Mouse (Mus musculus): ENCODE data around the gene Selenof.
"Not testable (repeated sequence)": the region's sequence is repeated elsewhere in the genome, so short reads cannot be mapped to it uniquely, and the experiment has no call there.

The Selenof gene

GRCm38 (mm10) chr3:144603558-144603957, 33.5 kb downstream of the Selenof start:
- no peak for DNase-seq

GRCm38 (mm10) chr3:144604205-144604604, 34.1 kb downstream of the Selenof start:
- no peak for DNase-seq

DNA sequence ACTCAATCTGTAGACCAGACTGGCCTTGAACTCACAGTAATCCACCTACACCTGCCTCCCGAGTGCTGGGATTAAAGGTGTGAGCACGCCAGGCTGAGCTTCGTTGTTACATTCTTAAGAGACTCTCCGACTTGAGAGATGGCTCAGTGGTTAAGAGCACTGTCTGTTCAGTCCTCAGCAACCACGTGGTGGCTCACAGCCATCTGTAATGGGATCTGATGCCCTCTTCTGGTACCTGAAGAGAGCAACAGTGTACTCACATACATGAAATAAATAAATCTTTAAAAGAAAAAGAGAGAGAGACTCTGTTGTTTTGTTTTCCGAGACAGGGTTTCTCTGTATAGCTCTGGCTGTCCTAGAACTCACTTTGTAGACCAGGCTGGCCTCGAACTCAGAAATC, 35.7 kb downstream of the Selenof start:
- not testable (repeated sequence) for DNase-seq

DNA sequence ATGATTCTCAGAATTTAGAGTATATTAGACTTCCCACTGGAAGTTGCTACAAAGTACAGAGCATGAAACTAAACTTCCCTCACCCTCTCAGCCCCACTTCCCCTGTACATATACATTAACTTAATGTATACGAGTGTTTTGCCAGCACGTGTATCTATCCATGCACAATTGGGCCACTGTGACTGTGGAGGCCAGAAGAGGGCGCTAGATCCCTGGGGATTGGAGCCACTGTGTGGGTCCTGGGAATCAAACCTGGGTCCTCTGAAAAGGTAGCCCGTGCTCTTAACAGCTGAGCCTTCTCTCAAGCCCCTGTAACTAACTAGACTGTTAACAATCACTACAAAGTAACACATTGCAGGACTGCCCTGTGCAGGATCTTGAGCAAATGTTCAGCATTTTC, 36.3 kb downstream of the Selenof start:
- DNase-seq: no peak

DNA sequence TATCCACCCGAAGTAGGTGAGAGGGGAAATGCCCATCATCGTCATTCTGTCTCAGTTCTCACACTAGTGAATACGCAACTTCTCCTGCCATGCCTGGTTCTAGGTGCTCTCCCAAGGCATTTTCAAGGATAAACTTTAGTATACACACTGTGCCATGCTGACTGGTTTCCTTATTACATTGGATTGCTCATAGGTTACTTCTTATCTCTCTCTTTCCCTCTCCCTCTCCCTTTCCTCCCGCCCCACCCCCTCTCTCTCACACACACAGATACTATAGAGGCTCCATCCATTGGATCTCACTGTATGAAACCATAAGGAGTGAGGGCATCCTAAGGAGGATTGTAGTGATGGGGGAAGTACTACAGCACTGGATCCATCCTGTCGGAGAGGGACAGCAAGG, 38.0 kb downstream of the Selenof start:
- DNase-seq: no peak

DNA sequence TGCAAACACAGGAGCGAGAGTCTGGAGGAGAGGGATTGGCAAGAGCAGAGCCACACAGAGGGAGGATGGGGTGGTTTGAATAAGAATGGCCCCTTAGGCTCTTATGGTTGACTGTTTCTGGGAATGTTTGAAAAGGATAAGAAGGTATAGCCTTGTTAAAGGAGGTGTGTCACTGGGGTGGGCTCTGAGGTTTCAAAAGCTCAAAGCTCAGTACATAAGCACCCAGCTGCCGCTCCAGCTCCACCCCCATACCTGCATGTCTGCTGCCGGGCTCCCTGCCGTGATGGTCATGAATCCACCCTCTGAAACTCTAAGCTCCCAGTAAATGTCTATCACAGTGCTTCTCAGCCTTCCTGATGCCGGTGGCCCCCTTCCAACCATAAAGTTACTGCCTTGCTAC, 40.7 kb downstream of the Selenof start:
- no peak for DNase-seq

DNA sequence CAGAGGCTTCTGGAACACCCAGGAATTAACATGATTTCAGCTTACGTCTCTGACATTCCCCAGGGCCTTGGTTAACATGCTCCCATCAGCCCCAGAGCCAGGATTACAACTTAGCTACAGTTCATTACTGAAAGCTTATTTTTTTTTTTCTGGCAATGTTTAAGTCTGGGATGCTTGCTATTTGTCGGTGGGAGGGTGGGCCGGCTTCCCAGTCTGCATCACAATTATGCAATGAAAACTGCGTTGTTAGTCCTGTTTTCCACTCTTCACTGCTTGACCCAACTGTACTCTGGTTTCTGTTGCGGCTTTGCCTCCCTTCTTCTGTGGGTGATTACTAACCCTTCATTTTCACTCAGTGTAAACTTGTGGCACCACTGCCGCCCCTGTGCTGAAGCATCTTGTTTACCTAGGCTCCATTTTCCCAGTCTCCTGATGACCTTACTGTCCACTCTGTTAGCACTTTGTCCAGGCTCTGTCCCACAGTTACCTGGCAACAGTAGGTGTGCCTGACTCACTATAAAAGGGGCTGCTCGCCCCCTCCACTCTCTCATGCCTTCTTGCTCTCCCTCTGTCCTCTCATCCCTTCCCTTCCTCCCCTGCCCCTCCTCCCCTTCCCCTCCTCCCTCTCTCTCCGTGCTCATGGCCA, 41.6 kb downstream of the Selenof start:
- DNase-seq: no peak

DNA sequence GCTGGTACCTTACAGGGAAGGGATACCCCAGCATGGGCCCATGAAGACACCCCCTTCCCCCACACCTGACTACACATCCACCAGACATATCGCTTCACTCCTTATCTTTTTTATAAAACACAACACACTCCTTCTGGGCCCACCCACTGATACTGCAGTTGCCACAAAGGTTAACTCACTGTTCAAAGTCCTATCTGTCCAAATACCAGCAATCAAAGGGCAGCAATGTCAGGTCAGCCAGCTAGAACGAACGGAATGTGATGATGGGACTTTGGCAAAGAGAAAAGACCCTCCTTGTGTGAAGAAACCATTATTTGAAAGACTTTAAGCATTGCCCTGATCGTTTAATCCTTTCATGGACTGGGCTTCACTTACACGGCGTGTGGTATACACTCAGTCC, 42.3 kb downstream of the Selenof start:
- DNase-seq: no peak

DNA sequence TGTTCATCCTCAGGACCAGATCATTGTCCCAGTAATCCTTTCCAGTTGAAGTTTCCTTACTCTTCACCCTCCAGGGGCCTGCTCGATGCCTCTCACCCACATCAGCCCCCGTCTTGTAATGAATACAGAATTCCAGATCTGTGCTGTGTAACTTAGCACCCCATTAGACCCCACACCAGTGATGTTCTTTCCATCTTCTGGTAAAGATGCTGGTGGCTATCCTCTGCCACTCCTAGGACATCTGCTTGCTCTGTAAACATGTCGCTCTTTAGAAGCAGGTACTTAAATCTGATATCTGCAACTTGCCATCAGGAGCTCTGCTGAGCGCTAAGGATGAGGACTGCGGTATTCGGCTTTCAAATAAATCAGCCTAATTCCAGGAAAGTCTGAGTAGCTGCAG, 44.2 kb downstream of the Selenof start:
- no peak for DNase-seq

DNA sequence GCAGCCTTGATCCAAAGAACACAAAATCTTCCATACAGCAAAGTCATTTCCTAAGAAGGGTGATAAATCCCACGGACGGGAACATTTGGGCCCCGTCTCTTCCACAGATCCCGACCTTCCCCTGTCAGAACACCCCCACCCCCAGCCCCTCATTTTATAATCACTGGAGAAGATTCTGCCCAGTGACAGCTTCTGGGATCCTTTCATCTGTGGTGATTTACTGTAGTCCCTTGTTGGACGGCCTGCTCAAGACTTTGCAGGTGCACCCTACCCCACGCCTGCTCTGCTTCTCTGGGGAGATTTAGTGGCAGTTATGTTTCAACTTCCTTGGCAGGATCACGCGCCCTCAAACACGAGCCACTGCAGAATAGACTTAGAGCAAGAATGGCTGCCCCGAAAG, 44.6 kb downstream of the Selenof start:
- no peak for DNase-seq

DNA sequence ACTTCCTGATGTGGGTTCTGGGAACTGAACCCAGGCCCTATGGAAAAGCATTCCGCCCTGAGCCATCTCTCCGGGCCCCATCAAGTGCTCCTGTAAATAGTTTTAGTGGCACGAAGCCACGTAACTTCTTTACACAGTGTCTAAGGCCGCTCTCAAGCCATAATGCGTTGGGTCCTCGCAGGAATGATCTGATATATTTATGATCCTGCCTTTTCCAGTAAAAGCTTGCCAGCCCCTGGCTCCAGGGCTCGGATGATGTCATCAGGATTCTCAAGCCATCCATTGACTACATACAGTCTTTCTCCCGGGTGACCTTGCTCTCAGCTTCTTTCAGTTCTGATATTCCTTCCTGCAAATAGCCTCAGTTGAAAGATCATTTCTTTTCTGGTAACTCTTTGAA, 45.4 kb downstream of the Selenof start:
- no peak for DNase-seq

DNA sequence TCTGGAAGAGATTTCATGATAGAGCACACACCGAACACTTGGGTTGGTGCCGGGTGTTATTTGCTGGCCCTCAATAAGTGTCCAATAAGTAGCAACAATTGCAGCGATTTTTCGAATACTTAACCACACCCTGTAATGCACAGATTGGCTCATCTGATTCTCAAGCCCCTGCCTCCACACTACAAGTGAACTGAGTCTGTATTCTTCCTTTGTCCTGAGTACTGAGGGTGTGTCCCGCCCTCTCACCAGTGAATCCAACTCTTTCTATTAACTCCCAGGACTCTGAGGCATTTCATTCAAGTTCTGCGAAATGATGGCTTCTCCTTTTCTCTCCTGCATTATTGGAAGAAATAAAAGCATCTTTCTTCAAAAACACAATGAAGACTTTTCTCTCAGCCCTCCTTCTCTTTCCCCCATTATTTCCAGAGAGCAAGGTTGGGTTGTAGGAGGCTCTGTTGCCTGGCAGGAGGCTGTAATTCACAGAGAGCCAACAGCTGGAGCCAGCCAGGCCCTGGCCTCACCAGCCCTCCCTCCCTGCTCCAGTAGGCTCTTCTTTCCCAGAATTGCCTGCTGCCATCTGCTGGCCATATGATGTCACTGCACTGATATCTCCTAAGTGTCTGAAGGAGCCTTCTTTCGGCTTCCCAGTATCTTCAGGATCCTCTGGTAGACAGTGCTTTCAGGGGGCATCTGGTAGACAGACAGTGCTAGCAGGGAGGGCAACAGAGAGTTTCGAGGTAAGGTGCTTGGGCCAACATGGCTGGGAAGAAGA, 46.7 kb downstream of the Selenof start:
- DNase-seq: peak; percentile 71 to 85

GRCm38 (mm10) chr3:144617633-144618180, 47.6 kb downstream of the Selenof start:
- peak; percentile 12 to 14 for DNase-seq

- DNase-seq: no peak
Measured at GRCm38 (mm10) chr3:144622930-144623612, 53.0 kb downstream of the Selenof start.

DNA sequence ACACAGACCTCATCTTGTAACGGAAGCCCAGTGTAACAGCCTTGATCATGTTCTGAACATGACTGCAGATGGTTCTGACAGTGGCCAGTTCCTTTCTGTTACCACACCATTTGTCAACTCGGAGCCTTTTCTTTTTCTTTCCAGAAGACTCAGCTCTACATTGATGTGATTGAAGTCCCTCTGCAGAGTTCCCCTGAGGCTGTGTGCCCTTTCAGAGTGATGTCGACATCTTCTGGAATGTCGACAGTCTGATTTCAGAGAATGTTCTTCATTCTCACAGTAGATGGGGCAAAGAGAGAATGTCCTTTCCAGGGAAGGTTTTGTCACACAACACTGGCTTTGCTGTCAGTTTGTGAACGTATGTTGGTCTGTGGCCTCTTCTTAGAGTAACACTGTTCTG, 55.6 kb downstream of the Selenof start:
- DNase-seq: no peak

GRCm38 (mm10) chr3:144628005-144628914, 58.2 kb downstream of the Selenof start:
- no peak for DNase-seq

GRCm38 (mm10) chr3:144628915-144629230, 58.8 kb downstream of the Selenof start:
- DNase-seq: no peak

DNA sequence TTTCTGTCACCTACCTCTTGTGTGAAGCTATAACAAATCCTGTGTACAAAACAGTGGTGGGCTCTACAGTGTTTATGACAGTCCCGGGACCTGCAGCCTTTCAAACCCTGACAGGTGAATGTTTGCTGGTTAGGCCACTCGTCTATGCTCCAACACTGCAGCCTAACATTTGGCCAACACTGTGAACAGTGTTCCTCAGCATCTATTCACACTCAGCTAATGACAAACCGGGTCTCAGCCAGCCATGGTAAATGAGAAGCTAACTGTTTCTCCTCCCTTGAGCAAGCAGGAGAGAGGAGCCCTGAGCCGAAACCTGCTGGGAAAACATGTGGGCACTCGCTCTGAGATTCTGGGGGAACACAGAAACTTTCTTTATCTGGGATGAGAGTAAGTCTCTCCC, 65.1 kb downstream of the Selenof start:
- no peak for DNase-seq

- DNase-seq: no peak
Measured at GRCm38 (mm10) chr3:144638110-144638509, 68.0 kb downstream of the Selenof start.

GRCm38 (mm10) chr3:144639387-144639786, 69.3 kb downstream of the Selenof start:
- DNase-seq: no peak

DNA sequence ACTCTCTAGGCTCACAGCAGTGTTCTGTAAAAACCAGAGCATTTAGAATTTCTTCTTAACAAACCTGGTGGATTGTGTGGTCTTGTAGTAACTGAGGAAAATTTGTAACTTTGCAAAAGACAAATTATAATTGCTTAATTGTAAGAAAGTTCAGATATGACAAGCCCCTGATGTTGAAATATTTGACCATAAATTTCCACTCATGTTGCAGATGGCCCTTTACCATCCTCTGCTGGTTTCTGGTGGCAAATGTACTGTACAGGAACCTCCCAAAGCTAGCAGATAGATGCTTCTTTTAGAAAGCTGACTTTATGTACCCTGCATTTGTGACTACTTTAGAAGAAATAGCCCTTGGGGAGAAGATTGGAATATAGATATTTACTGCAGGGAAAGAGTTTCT, 69.9 kb downstream of the Selenof start:
- DNase-seq: no peak

DNA sequence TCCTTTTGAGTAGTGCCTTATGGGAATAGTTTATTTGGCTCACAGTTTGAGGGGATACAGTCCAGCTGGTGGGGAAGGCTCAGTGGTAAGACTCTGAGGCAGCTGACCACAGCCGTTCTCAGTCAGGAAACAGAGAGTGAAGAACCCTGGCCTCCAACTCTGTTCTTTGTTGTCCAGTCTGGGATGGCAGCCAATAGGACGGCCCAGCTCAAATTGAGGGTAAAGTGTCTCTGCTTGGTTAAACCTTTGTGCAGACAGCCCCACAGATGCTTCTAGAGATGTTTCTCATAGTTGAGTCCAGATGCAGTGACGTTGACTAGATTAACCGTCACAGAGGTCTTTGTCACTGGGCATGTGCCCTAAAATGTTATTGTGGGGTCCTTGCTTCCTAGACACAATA, 72.0 kb downstream of the Selenof start:
- no peak for DNase-seq

Data from kidney, adult 8-10 months (tissue).